ENCODE assay signal across 16 mouse cellular contexts in genomic region chr6:98467563-98467962, GRCm38 (mm10).
A peak's percentile ranks its signal among the peaks of the same experiment; 100 is the strongest.
DNase-seq lines count a peak whose midpoint lies in the region.
"Had no signal": no experiment of that assay in that cellular context is flagged by ENCODE, and none has a peak within 500 bp of the region (broad histone marks: within the 10 kb centered on the region; RNA-seq: fewer than 3 reads in every experiment).

No protein-coding gene starts in this region.

- intact Hi-C loops in heart, postnatal 10 days (cut with DNase I): no loop called here

- DNase-seq in 3T3-L1 (ENCODE audit: low read depth, low spot score): peak; percentile 23
- DNase-seq in Muller cell, postnatal 12 days (ENCODE audit: inconsistent ontology term): peak; percentile 89
- peak; percentile 10 for DNase-seq in mesoderm, embryonic 11.5 days (ENCODE audit: low read depth, low spot score)
- DNase-seq in heart, postnatal 10 days: no peak
- DNase-seq in retina, postnatal 1 day: no peak
- DNase-seq: adrenal gland, adult 8-10 months; adrenal gland, postnatal 14 days; adrenal gland, postnatal 36 days; B cell, adult 2 months; cerebellum, adult 11 months; cerebellum, adult 18-20 months; cerebellum, adult 8-10 months; cerebellum, adult 9-11 months; cerebellum, postnatal 14 days; cerebellum, postnatal 36 days; embryo, embryonic 11 days had no signal

Comparison
In these comparisons a context has a peak if more than half of its experiments do, and no peak if none do; other contexts are left out.
1. DNase-seq: peak in 3T3-L1 (single experiment), Muller cell, postnatal 12 days (single experiment) and mesoderm, embryonic 11.5 days (single experiment); none in heart, postnatal 10 days (0 of 2) and retina, postnatal 1 day (single experiment).